Mouse (Mus musculus): ENCODE measurements around the gene Tspo2. TPM values are rescaled to one million over a fixed set of nuclear protein-coding genes. Genes with fewer than 3 reads are reported as not detected.

The Tspo2 gene
- polyA plus RNA-seq, 1 experiment from 2014 or later = 1.9 TPM

- peaks cover 1% of the 10 kb centered on the region; the same call in 1 of the 2 replicates for H3K4me1 ChIP-seq (ENCODE audit: control insufficient read depth, insufficient read depth, low read length)
- H3K4me3 ChIP-seq (ENCODE audit: low read length) = no peak overlapping the region
- ATAC-seq (ENCODE audit: low FRiP score, low TSS enrichment) = peak; percentile 68; the same call in 1 of the 2 replicates
- H3K36me3 ChIP-seq (ENCODE audit: control insufficient read depth, insufficient read depth, low read length) = no peaks in the 10 kb centered on the region
- H3K9me3 ChIP-seq (ENCODE audit: control insufficient read depth, low read length) = no peaks in the 10 kb centered on the region
- WGBS = 49% methylated on average over 7 of the region's 7 CpGs
- H3K4me2 ChIP-seq (replicated peaks; ENCODE audit: low read depth, low read length) = no peak overlapping the region
- H3K27me3 ChIP-seq (ENCODE audit: control insufficient read depth, insufficient read depth, low read length) = no peaks in the 10 kb centered on the region
- no peak overlapping the region for H3K9ac ChIP-seq (ENCODE audit: low read depth, low read length)
- no peak overlapping the region for H3K27ac ChIP-seq (ENCODE audit: low read depth, low read length)
These were observed 8.4 kb downstream of the Tspo2 start for GRCm38 (mm10) chr17:48442745-48443457.

- ATAC-seq (ENCODE audit: low FRiP score, low TSS enrichment) = peak; percentile 90
- Histone ChIP-seq H3K27me3 (ENCODE audit: control insufficient read depth, insufficient read depth, low read length) (no peaks in the 10 kb centered on the region), H3K4me1 (ENCODE audit: control insufficient read depth, insufficient read depth, low read length) (peaks cover 21% of the 10 kb centered on the region), H3K36me3 (ENCODE audit: control insufficient read depth, insufficient read depth, low read length) (no peaks in the 10 kb centered on the region), H3K4me3 (ENCODE audit: low read length) (no peak overlapping the region), H3K9me3 (ENCODE audit: control insufficient read depth, low read length) (no peaks in the 10 kb centered on the region), H3K27ac (ENCODE audit: low read depth, low read length) (peak overlapping the region; percentile 91), H3K4me2 (replicated peaks; ENCODE audit: low read depth, low read length) (no peak overlapping the region), H3K9ac (ENCODE audit: low read depth, low read length) (0 out of 2 replicates have a peak overlapping the region, but pooled peaks have one; percentile 0)
- 9% methylated on average over 7 of the region's 7 CpGs for WGBS
These were observed 13.9 kb downstream of the Tspo2 start for GRCm38 (mm10) chr17:48437421-48437911.

GRCm38 (mm10) chr17:48436487-48436886, 14.8 kb downstream of the Tspo2 start:
- Histone ChIP-seq H3K27me3 (ENCODE audit: control insufficient read depth, insufficient read depth, low read length) (no peaks in the 10 kb centered on the region), H3K4me2 (replicated peaks; ENCODE audit: low read depth, low read length) (no peak overlapping the region), H3K4me1 (ENCODE audit: control insufficient read depth, insufficient read depth, low read length) (peaks cover 23% of the 10 kb centered on the region), H3K36me3 (ENCODE audit: control insufficient read depth, insufficient read depth, low read length) (no peaks in the 10 kb centered on the region), H3K9ac (ENCODE audit: low read depth, low read length) (no peak overlapping the region), H3K4me3 (ENCODE audit: low read length) (no peak overlapping the region), H3K27ac (ENCODE audit: low read depth, low read length) (peak overlapping the region; percentile 91), H3K9me3 (ENCODE audit: control insufficient read depth, low read length) (no peaks in the 10 kb centered on the region)
- peak; percentile 63 for ATAC-seq (ENCODE audit: low FRiP score, low TSS enrichment)
- 34% methylated on average over 1 of the region's 1 CpGs for WGBS

GRCm38 (mm10) chr17:48434479-48434878, 16.8 kb downstream of the Tspo2 start:
- no peaks in the 10 kb centered on the region for H3K27me3 ChIP-seq (ENCODE audit: control insufficient read depth, insufficient read depth, low read length)
- peaks cover 35% of the 10 kb centered on the region for H3K4me1 ChIP-seq (ENCODE audit: control insufficient read depth, insufficient read depth, low read length)
- no peak overlapping the region for H3K9ac ChIP-seq (ENCODE audit: low read depth, low read length)
- no peak overlapping the region for H3K4me2 ChIP-seq (replicated peaks; ENCODE audit: low read depth, low read length)
- H3K36me3 ChIP-seq (ENCODE audit: control insufficient read depth, insufficient read depth, low read length) = no peaks in the 10 kb centered on the region
- no peaks in the 10 kb centered on the region for H3K9me3 ChIP-seq (ENCODE audit: control insufficient read depth, low read length)
- no peak overlapping the region for H3K4me3 ChIP-seq (ENCODE audit: low read length)
- no peak for ATAC-seq (ENCODE audit: low FRiP score, low TSS enrichment)
- WGBS = 90% methylated on average over 5 of the region's 5 CpGs
- H3K27ac ChIP-seq (ENCODE audit: low read depth, low read length) = no peak overlapping the region

- Histone ChIP-seq H3K36me3 (ENCODE audit: control insufficient read depth, insufficient read depth, low read length) (no peaks in the 10 kb centered on the region), H3K4me2 (replicated peaks; ENCODE audit: low read depth, low read length) (no peak overlapping the region), H3K9me3 (ENCODE audit: control insufficient read depth, low read length) (no peaks in the 10 kb centered on the region), H3K27me3 (ENCODE audit: control insufficient read depth, insufficient read depth, low read length) (no peaks in the 10 kb centered on the region), H3K4me1 (ENCODE audit: control insufficient read depth, insufficient read depth, low read length) (peaks cover 35% of the 10 kb centered on the region), H3K9ac (ENCODE audit: low read depth, low read length) (no peak overlapping the region), H3K4me3 (ENCODE audit: low read length) (no peak overlapping the region), H3K27ac (ENCODE audit: low read depth, low read length) (no peak overlapping the region)
- no peak for ATAC-seq (ENCODE audit: low FRiP score, low TSS enrichment)
- 66% methylated on average over 6 of the region's 6 CpGs for WGBS
These were observed 17.5 kb downstream of the Tspo2 start for GRCm38 (mm10) chr17:48433689-48434330.

- no peak for ATAC-seq (ENCODE audit: low FRiP score, low TSS enrichment)
- no peak overlapping the region for H3K27ac ChIP-seq (ENCODE audit: low read depth, low read length)
- no peak overlapping the region for H3K4me2 ChIP-seq (replicated peaks; ENCODE audit: low read depth, low read length)
- H3K9ac ChIP-seq (ENCODE audit: low read depth, low read length) = no peak overlapping the region
- H3K9me3 ChIP-seq (ENCODE audit: control insufficient read depth, low read length) = no peaks in the 10 kb centered on the region
- no peak overlapping the region for H3K4me3 ChIP-seq (ENCODE audit: low read length)
- no peaks in the 10 kb centered on the region for H3K27me3 ChIP-seq (ENCODE audit: control insufficient read depth, insufficient read depth, low read length)
- peaks cover 42% of the 10 kb centered on the region for H3K4me1 ChIP-seq (ENCODE audit: control insufficient read depth, insufficient read depth, low read length)
- WGBS = 86% methylated on average over 20 of the region's 20 CpGs
- no peaks in the 10 kb centered on the region for H3K36me3 ChIP-seq (ENCODE audit: control insufficient read depth, insufficient read depth, low read length)
These were observed 18.2 kb downstream of the Tspo2 start for GRCm38 (mm10) chr17:48433006-48433655.

- H3K9ac ChIP-seq (ENCODE audit: low read depth, low read length) = no peak within 1 kb of the TSS
- no peak within 1 kb of the TSS for H3K27ac ChIP-seq (ENCODE audit: low read depth, low read length)
- 74% methylated on average over 16 of the region's 16 CpGs for WGBS
- ATAC-seq (ENCODE audit: low FRiP score, low TSS enrichment) = no peak
- no peaks in the 10 kb centered on the region for H3K9me3 ChIP-seq (ENCODE audit: control insufficient read depth, low read length)
- H3K4me1 ChIP-seq (ENCODE audit: control insufficient read depth, insufficient read depth, low read length) = peaks cover 37% of the 10 kb centered on the region
- no peak within 1 kb of the TSS for H3K4me2 ChIP-seq (replicated peaks; ENCODE audit: low read depth, low read length)
- H3K36me3 ChIP-seq (ENCODE audit: control insufficient read depth, insufficient read depth, low read length) = no peaks in the 10 kb centered on the region
- no peaks in the 10 kb centered on the region for H3K27me3 ChIP-seq (ENCODE audit: control insufficient read depth, insufficient read depth, low read length)
- H3K4me3 ChIP-seq (ENCODE audit: low read length) = no peak within 1 kb of the TSS
These were observed 19.0 kb downstream of the Tspo2 start, which contains the start of gene Apobec2 for GRCm38 (mm10) chr17:48432158-48432980. Apobec2 (minus strand) TSS chr17:48432930.

- H3K27ac ChIP-seq (ENCODE audit: low read depth, low read length) = peak overlapping the region; percentile 62; the same call in 1 of the 2 replicates
- no peaks in the 10 kb centered on the region for H3K27me3 ChIP-seq (ENCODE audit: control insufficient read depth, insufficient read depth, low read length)
- H3K4me1 ChIP-seq (ENCODE audit: control insufficient read depth, insufficient read depth, low read length) = peaks cover 35% of the 10 kb centered on the region
- no peaks in the 10 kb centered on the region for H3K36me3 ChIP-seq (ENCODE audit: control insufficient read depth, insufficient read depth, low read length)
- 57% methylated on average over 5 of the region's 5 CpGs for WGBS
- H3K4me3 ChIP-seq (ENCODE audit: low read length) = no peak overlapping the region
- no peaks in the 10 kb centered on the region for H3K9me3 ChIP-seq (ENCODE audit: control insufficient read depth, low read length)
- no peak for ATAC-seq (ENCODE audit: low FRiP score, low TSS enrichment)
- H3K4me2 ChIP-seq (replicated peaks; ENCODE audit: low read depth, low read length) = no peak overlapping the region
- H3K9ac ChIP-seq (ENCODE audit: low read depth, low read length) = no peak overlapping the region
These were observed 20.3 kb downstream of the Tspo2 start for GRCm38 (mm10) chr17:48431054-48431453.

Measured in kidney, embryonic 14.5 days (tissue).